Mouse (Mus musculus): ENCODE results near the gene Trappc2l. TPM values are rescaled to one million over a fixed set of nuclear protein-coding genes. Genes with fewer than 3 reads are reported as not detected.
A peak's percentile ranks its signal among the peaks of the same experiment; 100 is the strongest.

Gene Trappc2l
- polyA plus RNA-seq, 1 experiment from 2014 or later, result 62.3 TPM

- WGBS, result 81% methylated on average over 2 of the region's 2 CpGs
- no peak overlapping the region for H3K4me3 ChIP-seq (replicated peaks)
- H3K9me3 ChIP-seq (replicated peaks), result no peaks in the 10 kb centered on the region
- H3K27ac ChIP-seq (replicated peaks), result no peak overlapping the region; the same call in 1 of the 2 replicates
- H3K27me3 ChIP-seq, result no peaks in the 10 kb centered on the region
- H3K4me1 ChIP-seq, result peaks cover 76% of the 10 kb centered on the region
- no peak overlapping the region for H3K4me2 ChIP-seq (replicated peaks)
- H3K36me3 ChIP-seq, result no peaks in the 10 kb centered on the region
- no peak for ATAC-seq (ENCODE audit: insufficient number of reproducible peaks, low FRiP score, low TSS enrichment, low read depth)
- H3K9ac ChIP-seq, result no peak overlapping the region
These were observed 48.6 kb downstream of the Trappc2l start for GRCm38 (mm10) chr8:122660022-122660421.

DNA sequence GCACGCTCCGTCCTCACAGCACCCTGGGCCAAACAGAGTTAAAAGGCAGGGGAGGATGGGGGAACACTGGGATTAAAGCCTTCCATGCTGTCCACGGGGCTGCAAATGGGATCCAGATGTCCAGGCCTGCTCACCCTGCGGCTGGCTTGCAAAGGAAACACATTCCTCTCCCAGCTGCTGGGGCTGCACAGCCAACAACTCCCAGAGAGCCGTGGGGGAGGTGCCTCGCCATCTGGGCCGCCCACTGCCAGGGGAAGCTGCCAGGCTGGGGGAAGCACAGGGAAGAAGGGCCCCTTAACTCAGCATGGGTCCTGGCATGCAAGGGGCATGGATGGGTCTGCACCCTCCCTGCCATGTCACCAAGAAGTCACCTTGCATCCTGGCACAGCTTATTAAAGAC is 49.7 kb downstream of the Trappc2l start:
- Histone ChIP-seq H3K9me3 (replicated peaks) (no peaks in the 10 kb centered on the region), H3K27me3 (no peaks in the 10 kb centered on the region), H3K4me1 (peaks cover 87% of the 10 kb centered on the region), H3K27ac (replicated peaks) (peak overlapping the region; percentile 35; the same call in 1 of the 2 replicates), H3K4me3 (replicated peaks) (no peak overlapping the region), H3K4me2 (replicated peaks) (peak overlapping the region; percentile 30), H3K36me3 (no peaks in the 10 kb centered on the region), H3K9ac (no peak overlapping the region)
- 13% methylated on average over 7 of the region's 7 CpGs for WGBS
- peak; percentile 83 for ATAC-seq (ENCODE audit: insufficient number of reproducible peaks, low FRiP score, low TSS enrichment, low read depth)

- Histone ChIP-seq H3K4me3 (replicated peaks) (no peak overlapping the region), H3K27ac (replicated peaks) (no peak overlapping the region), H3K4me2 (replicated peaks) (no peak overlapping the region), H3K9ac (no peak overlapping the region), H3K4me1 (peaks cover 94% of the 10 kb centered on the region), H3K27me3 (no peaks in the 10 kb centered on the region), H3K9me3 (replicated peaks) (no peaks in the 10 kb centered on the region), H3K36me3 (no peaks in the 10 kb centered on the region)
- 71% methylated on average over 2 of the region's 2 CpGs for WGBS
- no peak for ATAC-seq (ENCODE audit: insufficient number of reproducible peaks, low FRiP score, low TSS enrichment, low read depth)
These were observed 50.5 kb downstream of the Trappc2l start for GRCm38 (mm10) chr8:122661894-122662293.

- Histone ChIP-seq H3K4me1 (peaks cover 90% of the 10 kb centered on the region), H3K4me2 (replicated peaks) (no peak overlapping the region)
These were observed 51.7 kb downstream of the Trappc2l start for GRCm38 (mm10) chr8:122663106-122663505.

GRCm38 (mm10) chr8:122663670-122664069 is 52.2 kb downstream of the Trappc2l start:
- no peak overlapping the region for H3K27ac ChIP-seq (replicated peaks)
- no peak overlapping the region for H3K4me3 ChIP-seq (replicated peaks)
- no peak overlapping the region for H3K9ac ChIP-seq
- H3K9me3 ChIP-seq (replicated peaks), result no peaks in the 10 kb centered on the region
- H3K36me3 ChIP-seq, result no peaks in the 10 kb centered on the region
- ATAC-seq (ENCODE audit: insufficient number of reproducible peaks, low FRiP score, low TSS enrichment, low read depth), result no peak
- H3K4me2 ChIP-seq (replicated peaks), result no peak overlapping the region
- WGBS, result 69% methylated on average over 5 of the region's 5 CpGs
- H3K27me3 ChIP-seq, result no peaks in the 10 kb centered on the region
- peaks cover 84% of the 10 kb centered on the region for H3K4me1 ChIP-seq

More at GRCm38 (mm10) chr8:122663106-122663505, 51.7 kb downstream of the Trappc2l start:
- ATAC-seq (ENCODE audit: insufficient number of reproducible peaks, low FRiP score, low TSS enrichment, low read depth), result no peak
- H3K36me3 ChIP-seq, result no peaks in the 10 kb centered on the region
- H3K4me3 ChIP-seq (replicated peaks), result no peak overlapping the region
- H3K27ac ChIP-seq (replicated peaks), result 0 out of 2 replicates have a peak overlapping the region, but pooled peaks have one; percentile 12
- H3K9ac ChIP-seq, result no peak overlapping the region
- no peaks in the 10 kb centered on the region for H3K27me3 ChIP-seq
- no peaks in the 10 kb centered on the region for H3K9me3 ChIP-seq (replicated peaks)
- WGBS, result 54% methylated on average over 3 of the region's 3 CpGs

GRCm38 (mm10) chr8:122665221-122665620 is 53.8 kb downstream of the Trappc2l start:
- no peak; the same call in 1 of the 2 replicates for ATAC-seq (ENCODE audit: insufficient number of reproducible peaks, low FRiP score, low TSS enrichment, low read depth)
- peak overlapping the region; percentile 26 for H3K4me2 ChIP-seq (replicated peaks)

GRCm38 (mm10) chr8:122665667-122666316 is 54.4 kb downstream of the Trappc2l start:
- ATAC-seq (ENCODE audit: insufficient number of reproducible peaks, low FRiP score, low TSS enrichment, low read depth), result peak; percentile 27; the same call in 1 of the 2 replicates
- no peak overlapping the region for H3K9ac ChIP-seq
- H3K27ac ChIP-seq (replicated peaks), result peak overlapping the region; percentile 79
- H3K4me1 ChIP-seq, result peaks cover 71% of the 10 kb centered on the region
- H3K27me3 ChIP-seq, result peaks cover 9% of the 10 kb centered on the region
- 42% methylated on average over 12 of the region's 14 CpGs for WGBS
- H3K9me3 ChIP-seq (replicated peaks), result no peaks in the 10 kb centered on the region
- H3K36me3 ChIP-seq, result no peaks in the 10 kb centered on the region
- H3K4me2 ChIP-seq (replicated peaks), result peak overlapping the region; percentile 26
- no peak overlapping the region for H3K4me3 ChIP-seq (replicated peaks)

More at GRCm38 (mm10) chr8:122665221-122665620, 53.8 kb downstream of the Trappc2l start:
- Histone ChIP-seq H3K9me3 (replicated peaks) (no peaks in the 10 kb centered on the region), H3K36me3 (no peaks in the 10 kb centered on the region), H3K4me3 (replicated peaks) (no peak overlapping the region), H3K4me1 (peaks cover 73% of the 10 kb centered on the region), H3K9ac (no peak overlapping the region), H3K27ac (replicated peaks) (peak overlapping the region; percentile 79), H3K27me3 (peaks cover 3% of the 10 kb centered on the region)
- WGBS, result 21% methylated on average over 8 of the region's 8 CpGs

Small RNA genes lying within 50 kb of the gene (microRNA-seq; reads per million reads assigned to microRNA genes)
- not detected for gene Mir6396 (ENCODE audit: borderline number of aligned reads)

Other genes starting within 250 kb of the Trappc2l start
- 48.2 and 49.7 TPM in 2 replicates for gene Zc3h18, start 235.0 kb upstream of the Trappc2l start, polyA plus RNA-seq (2015; fragmentation: Nextera tagmentation; extraction: Ambion mirVana)
- gene Il17c, start 189.6 kb upstream of the Trappc2l start, polyA plus RNA-seq (2015; fragmentation: Nextera tagmentation; extraction: Ambion mirVana), result 0.41 TPM in 1 of 2 replicates, not detected in the other
- gene Cyba, start 178.7 kb upstream of the Trappc2l start, polyA plus RNA-seq (2015; fragmentation: Nextera tagmentation; extraction: Ambion mirVana), result 173 and 186 TPM in 2 replicates
- gene Mvd, start 168.2 kb upstream of the Trappc2l start, polyA plus RNA-seq (2015; fragmentation: Nextera tagmentation; extraction: Ambion mirVana), result 31.9 and 33.8 TPM in 2 replicates
- 1.3 and 1.4 TPM in 2 replicates for gene Snai3, start 150.9 kb upstream of the Trappc2l start, polyA plus RNA-seq (2015; fragmentation: Nextera tagmentation; extraction: Ambion mirVana)
- gene Rnf166, start 135.6 kb upstream of the Trappc2l start, polyA plus RNA-seq (2015; fragmentation: Nextera tagmentation; extraction: Ambion mirVana), result 53.2 and 54.6 TPM in 2 replicates
- gene Ctu2, start 135.5 kb upstream of the Trappc2l start, polyA plus RNA-seq (2015; fragmentation: Nextera tagmentation; extraction: Ambion mirVana), result 46.4 and 49.7 TPM in 2 replicates
- gene Piezo1, start 60.3 kb upstream of the Trappc2l start, polyA plus RNA-seq (2015; fragmentation: Nextera tagmentation; extraction: Ambion mirVana), result 14.3 and 16.7 TPM in 2 replicates
- gene Cdt1, start 43.6 kb upstream of the Trappc2l start, polyA plus RNA-seq (2015; fragmentation: Nextera tagmentation; extraction: Ambion mirVana), result 32.5 and 36.2 TPM in 2 replicates
- 298 and 312 TPM in 2 replicates for gene Aprt, start 34.7 kb upstream of the Trappc2l start, polyA plus RNA-seq (2015; fragmentation: Nextera tagmentation; extraction: Ambion mirVana)
- 11.3 TPM in 2 replicates for gene Galns, start 177 bp upstream of the Trappc2l start, polyA plus RNA-seq (2015; fragmentation: Nextera tagmentation; extraction: Ambion mirVana)
- 0.63 and 1.2 TPM in 2 replicates for gene Pabpn1l, start 11.1 kb downstream of the Trappc2l start, polyA plus RNA-seq (2015; fragmentation: Nextera tagmentation; extraction: Ambion mirVana)
- gene Cbfa2t3, start 87.5 kb downstream of the Trappc2l start, polyA plus RNA-seq (2015; fragmentation: Nextera tagmentation; extraction: Ambion mirVana), result 6.2 and 6.4 TPM in 2 replicates
- gene Acsf3, start 163.8 kb downstream of the Trappc2l start, polyA plus RNA-seq (2015; fragmentation: Nextera tagmentation; extraction: Ambion mirVana), result 17.1 and 17.2 TPM in 2 replicates
- gene Cdh15, start 236.3 kb downstream of the Trappc2l start, polyA plus RNA-seq (2015; fragmentation: Nextera tagmentation; extraction: Ambion mirVana), result 27.4 and 37.2 TPM in 2 replicates